ENCODE assay signal across 10 mouse cellular contexts in the genomic region with DNA sequence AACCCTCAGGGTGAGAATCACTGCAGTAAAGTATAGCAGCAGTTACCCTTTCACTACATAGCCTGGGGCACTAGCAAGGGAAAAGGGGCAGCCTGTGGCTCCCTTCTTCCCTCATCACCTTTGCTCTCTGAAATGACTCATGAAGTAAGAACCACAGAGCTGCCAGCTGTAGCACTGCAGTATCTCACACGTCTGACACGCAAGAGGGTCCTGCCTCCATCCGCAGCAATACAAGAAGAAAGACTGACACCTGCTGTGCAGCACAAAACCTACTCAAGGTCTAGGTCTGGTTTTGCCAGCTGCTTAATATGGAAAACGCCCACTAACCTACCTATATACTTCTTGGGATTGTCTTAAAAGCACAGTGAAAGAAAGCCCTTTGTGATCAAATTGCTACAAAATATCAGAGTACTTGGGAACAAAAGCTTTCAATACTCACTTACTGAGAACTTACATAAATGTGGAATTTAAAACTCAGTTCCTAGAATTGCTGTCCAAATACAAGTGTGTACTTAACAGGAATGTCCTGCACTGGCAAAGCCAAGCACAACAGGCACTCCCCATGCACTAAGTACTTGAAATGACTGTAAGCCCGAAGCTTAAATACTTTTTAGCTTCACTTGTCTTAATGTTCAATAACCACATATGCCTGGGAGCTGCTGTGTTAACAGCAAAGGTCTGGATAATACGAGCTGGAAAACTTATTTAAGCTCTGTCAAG. TPM values are rescaled to one million over a fixed set of nuclear protein-coding genes. Genes with fewer than 3 reads are reported as not detected.
DNase-seq lines count a peak whose midpoint lies in the region; ATAC-seq and TF ChIP-seq lines count a peak whose summit lies in the region.
"Had no signal": no experiment of that assay in that cellular context is flagged by ENCODE, and none has a peak within 500 bp of the region (broad histone marks: within the 10 kb centered on the region; RNA-seq: fewer than 3 reads in every experiment).

No protein-coding gene starts in this region.

- H3K27me3 ChIP-seq in heart, embryonic 15.5 days: no peaks in the 10 kb centered on the region
- no peaks in the 10 kb centered on the region for H3K27me3 ChIP-seq in neural tube, embryonic 13.5 days
- no peaks in the 10 kb centered on the region for H3K27me3 ChIP-seq in hindbrain, postnatal 0 days (ENCODE audit: insufficient read depth, low read length)
- no peaks in the 10 kb centered on the region for H3K27me3 ChIP-seq in stomach, postnatal 0 days (ENCODE audit: control insufficient read depth, insufficient read depth, low read length)
- H3K27me3 ChIP-seq: neural tube, embryonic 12.5 days had no signal

- TF ChIP-seq CTCF in hindbrain, postnatal 0 days (IDR thresholded peaks at IDR 0.05; ENCODE audit: low read depth): no peak
- peak; percentile 21; the same call in 1 of the 2 replicates for TF ChIP-seq CTCF in stomach, postnatal 0 days (IDR thresholded peaks at IDR 0.05; ENCODE audit: low read depth)

- DNase-seq in heart, postnatal 4 days: no peak
- DNase-seq in neural tube, embryonic 10.5 days (ENCODE audit: extremely low spot score, low spot score): no peak
- DNase-seq in hindbrain, postnatal 0 days (ENCODE audit: low spot score): peak; percentile 23
- peak; percentile 23 for DNase-seq in stomach, postnatal 0 days (ENCODE audit: low spot score)
- DNase-seq in right cerebral cortex, adult 18-20 months: no peak
- DNase-seq: cerebellum, adult 11 months; kidney, adult 8-10 months had no signal

- ATAC-seq in heart, embryonic 15.5 days (replicated peaks; ENCODE audit: insufficient number of reproducible peaks, insufficient read depth, low FRiP score, low read depth): no peak
- no peak for ATAC-seq in neural tube, embryonic 13.5 days (ENCODE audit: low read depth)
- ATAC-seq in hindbrain, postnatal 0 days: no peak
- ATAC-seq in stomach, postnatal 0 days (ENCODE audit: low FRiP score, low TSS enrichment): peak; percentile 26; the same call in 1 of the 2 replicates

- peak overlapping the region; percentile 49 for H3K27ac ChIP-seq in heart, embryonic 15.5 days
- no peak overlapping the region for H3K27ac ChIP-seq in neural tube, embryonic 13.5 days (replicated peaks)
- no peak overlapping the region for H3K27ac ChIP-seq in hindbrain, postnatal 0 days
- no peak overlapping the region for H3K27ac ChIP-seq in stomach, postnatal 0 days (replicated peaks)
- H3K27ac ChIP-seq: neural tube, embryonic 12.5 days had no signal

- peak overlapping the region; percentile 87 for H3K4me3 ChIP-seq in heart, embryonic 15.5 days
- H3K4me3 ChIP-seq in neural tube, embryonic 13.5 days: no peak overlapping the region
- H3K4me3 ChIP-seq in hindbrain, postnatal 0 days (ENCODE audit: low read length): no peak overlapping the region
- H3K4me3 ChIP-seq in stomach, postnatal 0 days (ENCODE audit: low read depth, low read length): no peak overlapping the region
- H3K4me3 ChIP-seq: neural tube, embryonic 12.5 days had no signal

- peaks cover 3% of the 10 kb centered on the region; the same call in 1 of the 2 replicates for H3K36me3 ChIP-seq in heart, embryonic 15.5 days
- H3K36me3 ChIP-seq in neural tube, embryonic 13.5 days: 0 out of 2 replicates have a peak, but pooled peaks cover 3% of the 10 kb centered on the region
- H3K36me3 ChIP-seq in hindbrain, postnatal 0 days (ENCODE audit: insufficient read depth, low read length): no peaks in the 10 kb centered on the region
- H3K36me3 ChIP-seq in stomach, postnatal 0 days (ENCODE audit: control insufficient read depth, insufficient read depth, low read length): no peaks in the 10 kb centered on the region
- H3K36me3 ChIP-seq: neural tube, embryonic 12.5 days had no signal

- TF ChIP-seq EP300 in stomach, postnatal 0 days (optimal IDR thresholded peaks at IDR 0.05): no peak

- H3K4me1 ChIP-seq in heart, embryonic 15.5 days (replicated peaks): peaks cover 22% of the 10 kb centered on the region
- peaks cover 28% of the 10 kb centered on the region for H3K4me1 ChIP-seq in neural tube, embryonic 13.5 days (replicated peaks)
- peaks cover 12% of the 10 kb centered on the region; the same call in 1 of the 2 replicates for H3K4me1 ChIP-seq in hindbrain, postnatal 0 days (ENCODE audit: insufficient read depth, low read length)
- 0 out of 2 replicates have a peak, but pooled peaks cover 5% of the 10 kb centered on the region for H3K4me1 ChIP-seq in stomach, postnatal 0 days (replicated peaks; ENCODE audit: control insufficient read depth, insufficient read depth)

- 35% methylated on average over 6 of the region's 6 CpGs for WGBS in heart, embryonic 15.5 days
- WGBS in neural tube, embryonic 13.5 days: 48% methylated on average over 6 of the region's 6 CpGs
- WGBS in hindbrain, postnatal 0 days: 38% methylated on average over 6 of the region's 6 CpGs
- WGBS in stomach, postnatal 0 days: 50% methylated on average over 6 of the region's 6 CpGs

- no peaks in the 10 kb centered on the region for H3K9me3 ChIP-seq in heart, embryonic 15.5 days (replicated peaks)
- no peaks in the 10 kb centered on the region for H3K9me3 ChIP-seq in neural tube, embryonic 13.5 days
- no peaks in the 10 kb centered on the region for H3K9me3 ChIP-seq in hindbrain, postnatal 0 days (ENCODE audit: low read length)
- no peaks in the 10 kb centered on the region for H3K9me3 ChIP-seq in stomach, postnatal 0 days (ENCODE audit: control insufficient read depth, low read length)
- H3K9me3 ChIP-seq: neural tube, embryonic 12.5 days had no signal

- peak overlapping the region; percentile 74 for H3K4me2 ChIP-seq in heart, embryonic 15.5 days
- peak overlapping the region; percentile 13; the same call in 1 of the 2 replicates for H3K4me2 ChIP-seq in neural tube, embryonic 13.5 days
- peak overlapping the region; percentile 83 for H3K4me2 ChIP-seq in hindbrain, postnatal 0 days (ENCODE audit: low read depth, low read length)
- peak overlapping the region; percentile 31 for H3K4me2 ChIP-seq in stomach, postnatal 0 days (replicated peaks; ENCODE audit: low read depth)

- H3K9ac ChIP-seq in heart, embryonic 15.5 days: peak overlapping the region; percentile 3; the same call in 1 of the 2 replicates
- H3K9ac ChIP-seq in neural tube, embryonic 13.5 days: no peak overlapping the region
- H3K9ac ChIP-seq in hindbrain, postnatal 0 days (replicated peaks; ENCODE audit: low read length): no peak overlapping the region
- no peak overlapping the region for H3K9ac ChIP-seq in stomach, postnatal 0 days (ENCODE audit: low read length)
- H3K9ac ChIP-seq: neural tube, embryonic 12.5 days had no signal

RNA-seq across cellular contexts. Expression of gene Fdx1, which starts 2.0 kb away (rescaled TPM):
- 82.9 and 102 TPM in 2 replicates for polyA plus RNA-seq in heart, embryonic 15.5 days (2015; fragmentation: Nextera tagmentation; extraction: Ambion mirVana)
- total RNA-seq in heart, postnatal 4 days (2021): 10 to 100 TPM; 76.0 to 80.9 TPM
- 41.9 and 43.9 TPM in 2 replicates for polyA plus RNA-seq in neural tube, embryonic 13.5 days (2015; fragmentation: Nextera tagmentation; extraction: Ambion mirVana)
- total RNA-seq in hindbrain, postnatal 0 days (2014; rRNA removed): 13.2 and 18.9 TPM in 2 replicates
- 47.6 and 50.7 TPM in 2 replicates for polyA plus RNA-seq in hindbrain, postnatal 0 days (2015; fragmentation: Nextera tagmentation; extraction: Ambion mirVana)
- polyA plus RNA-seq in stomach, postnatal 0 days (2015; fragmentation: Nextera tagmentation; extraction: Ambion mirVana): 143 TPM in 2 replicates

Comparison
In these comparisons a context has a peak if more than half of its experiments do, and no peak if none do; other contexts are left out.
1. H3K4me2 ChIP-seq: peak in every context shown above with its lines; median percentile 83 in hindbrain, postnatal 0 days; 74 in heart, embryonic 15.5 days; 31 in stomach, postnatal 0 days; 13 in neural tube, embryonic 13.5 days.
2. DNase-seq: peak in hindbrain, postnatal 0 days (single experiment) and stomach, postnatal 0 days (single experiment); none in heart, postnatal 4 days (single experiment), neural tube, embryonic 10.5 days (single experiment) and right cerebral cortex, adult 18-20 months (single experiment).